Mouse (Mus musculus) ES-Bruce4 (cell line): ENCODE measurements around the gene Tenm2.

Experiments used
- CTCF ChIP-seq: IDR thresholded peaks from one replicate; pipeline ENCODE4 v1.8.1; 2011; ENCODE audit warnings: low read depth, low read length
- EP300 ChIP-seq: IDR thresholded peaks from 2 replicates; pipeline ENCODE4 v1.6.1; 2011; ENCODE audit warnings: low read depth, low read length; ENCODE audit not compliant: insufficient read depth
- POLR2A ChIP-seq: IDR thresholded peaks from one replicate; pipeline ENCODE4 v1.8.1; 2011; ENCODE audit warnings: low read length; ENCODE audit not compliant: insufficient read depth

GRCm38 (mm10) chr11:36228196-36228595 lies 1007.6 kb downstream of the Tenm2 start:
- TF ChIP-seq POLR2A (no peak), CTCF (no peak), EP300 (no peak)
